Mouse (Mus musculus) heart, postnatal 25 days (tissue): ENCODE measurements at regions not wholly inside any gene's neighbourhood (a gene's known extent, or its start where the extent isn't known, plus 50 kb on each side); places are given as distances from the start of the nearest gene placed in this dataset.
A peak's percentile ranks its signal among the peaks of the same experiment; 100 is the strongest.
"Not testable (repeated sequence)": the region's sequence is repeated elsewhere in the genome, so short reads cannot be mapped to it uniquely, and the experiment has no call there.

Experiments used
- DNase-seq: peaks from one replicate; pipeline ENCODE4 v3.0.0; 2022; ENCODE audit warnings: low spot score
- intact Hi-C: fragments of 180-260 bp; cut with DNase I; formaldehyde crosslinking; loops from one replicate; pipeline ENCODE4 v1.15.1; 2025

DNA sequence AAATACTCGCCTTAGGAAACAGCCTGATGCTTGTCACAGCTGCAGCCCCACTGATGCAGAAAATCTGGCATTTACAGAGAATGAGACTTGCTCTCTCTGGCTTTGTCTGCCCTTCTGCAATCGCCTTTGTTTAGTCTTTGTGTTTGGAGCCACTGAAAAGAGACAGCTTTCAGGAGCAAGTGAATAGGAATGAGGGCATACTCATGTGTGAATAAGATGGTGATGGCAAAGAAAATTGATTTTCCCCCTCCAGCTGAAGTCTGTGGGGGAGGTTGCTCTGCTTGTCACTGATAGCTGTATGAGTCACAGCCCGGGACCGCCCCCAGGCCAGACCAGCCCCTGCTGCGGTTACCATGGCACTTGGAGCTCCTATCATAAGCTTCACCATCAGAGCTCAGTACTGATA lies 485.5 kb upstream of the Gulo start:
- peak; percentile 45 for DNase-seq
- intact Hi-C loops = no loop called here

DNA sequence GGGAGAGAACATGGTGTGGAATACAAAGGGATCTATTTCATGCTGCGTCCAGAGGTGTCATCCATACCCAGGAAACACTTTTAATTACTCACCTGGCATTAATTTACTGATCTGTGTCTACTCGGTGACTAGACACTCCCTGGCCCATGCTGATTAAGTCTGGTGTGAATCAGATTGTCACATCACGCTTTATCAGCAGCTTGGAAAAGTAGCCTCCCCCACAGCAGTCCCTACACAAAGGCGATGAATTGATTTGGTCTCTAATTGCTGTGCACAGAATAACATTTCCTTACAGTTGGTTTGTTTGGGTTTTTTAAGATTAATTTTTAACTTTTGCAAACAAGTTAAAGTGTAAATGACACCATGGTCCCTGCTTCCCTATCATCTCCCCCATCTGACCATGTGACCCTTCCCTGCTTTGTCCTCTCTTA lies 484.7 kb upstream of the Gulo start:
- intact Hi-C loops = no loop called here
- no peak for DNase-seq

DNA sequence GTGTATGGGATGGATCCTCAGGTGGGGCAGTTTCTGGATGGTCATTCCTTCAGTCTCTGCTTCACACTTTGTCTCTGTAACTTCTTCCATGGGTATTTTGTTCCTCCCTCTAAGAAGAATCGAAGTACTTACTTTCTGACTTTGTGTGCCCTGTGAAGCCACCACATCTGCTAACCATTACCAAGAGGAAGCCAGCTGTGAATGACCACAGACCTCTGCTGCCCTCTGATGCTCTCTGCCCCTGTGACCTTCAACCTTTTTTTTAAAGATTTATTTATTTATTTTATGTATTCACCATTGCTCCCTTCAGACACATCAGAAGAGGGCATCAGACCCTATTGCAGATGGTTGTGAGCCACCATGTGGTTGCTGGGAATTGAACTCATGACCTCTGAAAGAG lies 475.7 kb upstream of the Gulo start:
- DNase-seq, intact Hi-C loops: not testable (repeated sequence)

DNA sequence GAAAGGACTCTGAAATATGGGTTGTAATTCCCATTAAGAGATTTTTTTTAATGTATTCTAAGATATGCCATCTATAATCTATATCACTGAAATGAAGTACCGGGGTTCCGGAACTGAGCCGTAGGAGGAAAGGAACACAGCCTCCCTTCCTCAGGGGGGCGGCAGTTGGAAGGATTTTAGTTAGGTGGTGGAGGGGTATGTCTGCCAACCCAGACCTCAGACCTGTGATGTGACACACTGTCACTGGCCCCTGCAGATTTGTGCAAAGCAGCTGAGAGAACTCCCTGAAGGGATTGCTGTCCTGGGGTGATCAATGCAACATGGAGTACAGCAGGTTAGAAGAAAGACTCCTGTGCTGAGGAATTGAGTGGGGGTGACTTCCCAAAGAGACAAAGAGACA lies 470.2 kb upstream of the Gulo start:
- intact Hi-C loops = loop anchor here (10.0 kb wide), 1 partner anchor 56 kb away; no protein-coding TSS in a partner anchor
- no peak for DNase-seq

DNA sequence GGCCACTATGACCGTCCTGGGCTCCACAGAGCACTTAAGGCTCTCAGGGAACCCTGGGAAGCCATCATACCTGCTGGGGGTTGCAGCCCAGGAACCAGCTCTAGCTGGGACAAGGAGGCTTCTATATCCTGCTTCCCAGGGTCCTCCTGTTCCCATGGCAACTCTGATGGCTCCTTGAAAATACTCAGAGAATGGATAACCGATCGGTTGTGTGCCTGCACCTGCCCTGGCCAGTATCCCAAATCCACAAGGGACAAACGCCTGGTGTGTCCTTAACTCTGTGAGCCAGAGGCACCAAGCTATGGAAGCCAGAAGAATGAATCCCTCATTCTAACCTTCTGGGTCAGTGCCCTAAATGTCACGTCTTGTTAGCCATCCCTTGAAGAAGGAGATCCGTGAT lies 469.6 kb upstream of the Gulo start:
- intact Hi-C loops = loop anchor here (10.0 kb wide), 1 partner anchor 56 kb away; no protein-coding TSS in a partner anchor

DNA sequence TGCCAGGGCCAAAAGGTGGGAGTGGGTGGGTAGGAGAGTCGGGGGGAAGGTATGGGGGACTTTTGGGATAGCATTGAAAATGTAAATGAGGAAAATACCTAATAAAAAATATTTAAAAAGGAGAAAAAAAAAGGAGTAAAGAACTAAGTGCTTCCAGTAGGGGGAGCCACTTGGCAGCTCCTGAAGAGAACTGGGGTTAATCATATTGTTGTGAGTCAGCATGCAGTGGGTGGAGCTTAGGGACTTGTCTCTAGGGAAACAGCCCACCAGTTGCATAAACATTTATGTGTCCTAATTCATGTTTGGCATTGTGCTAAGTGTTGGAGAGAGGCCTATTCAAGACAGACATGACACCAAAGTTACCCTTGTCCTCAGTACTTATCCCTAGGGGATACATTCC lies 466.0 kb upstream of the Gulo start:
- no peak for DNase-seq
- intact Hi-C loops = loop anchor here (10.0 kb wide), 1 partner anchor 60 kb away; no protein-coding TSS in a partner anchor

More for the DNA sequence above, 469.6 kb upstream of the Gulo start:
- no peak for DNase-seq

DNA sequence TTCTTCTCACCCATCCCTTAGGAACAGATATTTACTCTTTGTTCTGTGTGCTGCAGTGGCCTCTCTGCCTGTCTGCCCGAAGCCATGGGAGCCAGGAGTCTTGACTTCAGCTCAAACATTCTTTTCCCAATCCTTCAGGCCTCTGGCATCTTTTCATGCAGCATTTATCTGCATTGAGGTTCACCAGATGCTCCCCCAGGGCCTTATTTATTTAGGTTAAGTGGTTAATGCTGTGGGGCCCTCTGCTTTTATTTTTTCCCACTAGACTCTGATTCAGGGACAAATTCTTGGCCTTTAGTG lies 464.2 kb upstream of the Gulo start:
- DNase-seq = no peak
- intact Hi-C loops = loop anchor here (10.0 kb wide), 1 partner anchor 62 kb away; no protein-coding TSS in a partner anchor

DNA sequence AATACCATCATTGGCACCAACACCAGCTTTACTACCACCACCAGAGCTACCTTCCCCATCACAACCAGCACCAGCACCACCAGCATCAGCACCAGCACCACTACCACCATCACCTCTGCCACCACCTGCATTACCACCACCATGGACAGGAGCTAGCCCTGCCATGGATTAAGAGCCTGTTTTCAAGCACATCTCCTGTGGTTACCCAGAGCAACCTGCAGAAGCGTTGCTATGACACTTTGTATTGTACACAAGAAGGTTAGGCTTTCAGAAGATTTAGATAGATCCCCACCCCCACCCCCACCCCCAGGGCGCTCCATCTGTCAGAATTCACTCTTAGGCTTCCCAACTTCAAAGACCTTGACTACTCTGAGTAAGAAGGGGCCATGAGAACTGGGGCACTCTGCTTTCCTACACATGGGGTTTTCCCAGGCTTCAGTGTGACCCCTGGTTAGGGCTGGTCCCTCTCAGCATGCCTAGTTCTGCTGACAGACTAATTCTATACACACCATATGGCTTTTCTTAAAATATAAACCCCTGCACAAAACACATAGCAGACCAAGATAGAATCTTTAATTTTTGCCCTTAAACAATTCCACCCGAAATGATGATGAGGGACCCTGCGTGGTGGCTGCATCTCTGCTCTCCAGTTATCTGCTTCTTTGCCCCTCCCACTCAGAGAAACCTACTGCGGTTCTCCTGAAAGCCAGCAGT lies 463.7 kb upstream of the Gulo start:
- no peak for DNase-seq
- intact Hi-C loops = loop anchor here (10.0 kb wide), 1 partner anchor 62 kb away; no protein-coding TSS in a partner anchor

DNA sequence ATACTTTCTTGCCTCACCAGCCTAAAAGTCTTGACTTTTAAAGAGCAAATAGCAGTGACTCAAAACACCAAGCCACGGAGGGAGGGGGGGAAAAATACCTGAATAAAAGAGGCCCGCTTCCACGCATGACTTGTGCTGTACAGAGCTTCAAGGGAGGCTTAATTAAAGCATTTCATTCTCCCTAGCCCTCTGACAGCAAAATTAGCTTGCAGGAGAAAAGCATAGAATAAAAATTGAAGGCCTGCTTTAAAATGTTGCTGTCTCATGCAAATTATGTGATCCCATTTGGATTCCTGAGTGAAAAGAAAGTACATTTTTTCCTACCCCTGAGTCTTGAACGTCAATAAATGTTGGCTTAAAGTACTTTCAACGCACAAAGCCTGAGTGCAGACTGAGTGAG lies 453.1 kb upstream of the Gulo start:
- intact Hi-C loops = no loop called here
- no peak for DNase-seq

DNA sequence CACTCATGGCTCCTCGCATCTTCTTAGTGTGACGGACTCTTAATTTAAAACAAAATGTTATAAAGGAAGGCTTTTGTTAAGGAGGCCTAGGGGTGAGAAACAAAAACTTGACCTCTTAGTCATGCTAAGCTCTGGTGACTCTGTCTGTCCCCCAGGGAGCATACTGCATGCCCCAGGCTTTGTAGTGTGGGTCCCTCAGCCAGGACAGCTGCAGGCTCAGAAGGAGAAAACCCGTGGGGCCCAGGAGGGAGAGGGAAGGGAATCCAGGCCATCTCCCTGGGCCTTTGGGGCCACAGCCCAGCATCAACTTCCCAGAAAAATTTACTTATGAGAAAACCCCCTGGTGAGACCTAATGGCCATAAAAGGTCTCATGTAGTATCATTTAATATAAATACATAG lies 451.8 kb upstream of the Gulo start:
- no peak for DNase-seq
- intact Hi-C loops = no loop called here

DNA sequence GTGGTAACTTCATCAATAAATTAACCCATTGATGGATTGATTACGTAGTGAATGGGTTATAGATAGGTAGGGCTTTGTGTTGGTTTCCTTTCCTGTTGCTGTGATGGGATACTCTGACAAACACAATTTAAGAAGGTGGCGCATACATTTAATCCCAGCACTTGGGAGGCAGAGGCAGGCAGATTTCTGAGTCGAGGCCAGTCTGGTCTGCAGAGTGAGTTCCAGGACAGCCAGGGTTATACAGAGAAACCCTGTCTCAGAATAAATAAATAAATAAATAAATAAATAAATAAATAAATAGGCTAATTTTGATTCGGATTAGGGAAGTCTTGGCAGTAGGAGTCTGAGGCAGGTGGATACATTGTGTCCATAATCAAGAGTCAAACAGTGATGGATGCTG lies 449.7 kb upstream of the Gulo start:
- intact Hi-C loops = no loop called here

DNA sequence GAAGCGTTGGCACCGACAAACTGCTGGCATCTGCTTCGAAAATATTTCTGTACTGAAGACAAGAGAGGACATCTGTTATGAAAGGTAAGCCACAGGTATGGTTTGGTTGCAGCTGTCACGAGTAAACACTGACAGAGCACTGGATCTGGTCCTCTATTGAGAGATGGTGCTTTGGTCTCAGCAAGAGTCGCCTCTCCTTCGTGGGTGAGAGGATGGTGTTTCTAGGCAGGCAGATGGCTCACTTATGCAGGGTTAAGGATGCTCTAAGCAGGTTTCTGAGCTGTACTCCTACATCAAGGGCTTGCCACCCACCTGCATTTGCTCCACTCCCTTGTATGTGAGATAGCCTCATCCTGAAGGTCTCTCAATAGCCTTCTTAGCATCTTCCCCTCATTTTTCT lies 448.3 kb upstream of the Gulo start:
- DNase-seq = no peak
- intact Hi-C loops = no loop called here

More for the DNA sequence above, 449.7 kb upstream of the Gulo start:
- no peak for DNase-seq

DNA sequence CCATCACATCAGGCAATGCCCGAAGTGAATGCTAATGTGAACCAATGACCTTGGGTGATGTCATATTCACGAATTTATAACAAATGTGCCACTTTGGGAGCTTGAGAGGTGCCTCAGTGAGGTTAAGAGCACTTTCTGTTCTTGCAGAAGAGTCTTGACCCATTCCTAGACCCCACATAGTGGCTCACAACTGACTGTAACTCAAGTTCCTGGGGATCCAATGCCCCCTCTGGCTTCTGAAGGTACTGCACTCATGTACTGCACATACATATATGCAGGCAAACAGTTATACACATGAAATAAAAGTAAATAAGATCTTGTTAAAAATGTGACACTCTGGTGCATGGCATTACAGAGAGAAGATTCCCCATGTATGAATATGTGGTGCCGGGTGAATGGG lies 443.8 kb upstream of the Gulo start:
- no peak for DNase-seq
- intact Hi-C loops = no loop called here

DNA sequence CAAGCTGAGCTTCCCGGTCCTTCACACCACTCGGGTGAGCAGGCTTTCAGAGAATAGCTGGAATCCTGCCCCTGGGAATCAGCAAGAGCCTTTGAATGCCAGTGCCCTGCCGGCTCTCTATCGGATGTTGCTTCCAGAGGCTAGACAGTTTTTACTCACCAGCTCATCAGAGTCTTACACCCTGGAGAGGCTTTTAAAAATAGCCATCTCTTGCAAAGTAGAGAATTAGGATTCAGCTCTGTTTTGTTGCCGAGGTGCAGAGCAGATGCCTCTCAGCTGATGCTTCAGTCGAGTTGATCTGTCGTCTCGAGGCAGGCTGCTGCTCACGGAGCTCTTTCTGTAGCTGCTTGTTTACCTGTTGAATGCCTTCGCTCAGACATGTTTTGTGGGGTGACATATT lies 441.3 kb upstream of the Gulo start:
- DNase-seq = no peak
- intact Hi-C loops = no loop called here

DNA sequence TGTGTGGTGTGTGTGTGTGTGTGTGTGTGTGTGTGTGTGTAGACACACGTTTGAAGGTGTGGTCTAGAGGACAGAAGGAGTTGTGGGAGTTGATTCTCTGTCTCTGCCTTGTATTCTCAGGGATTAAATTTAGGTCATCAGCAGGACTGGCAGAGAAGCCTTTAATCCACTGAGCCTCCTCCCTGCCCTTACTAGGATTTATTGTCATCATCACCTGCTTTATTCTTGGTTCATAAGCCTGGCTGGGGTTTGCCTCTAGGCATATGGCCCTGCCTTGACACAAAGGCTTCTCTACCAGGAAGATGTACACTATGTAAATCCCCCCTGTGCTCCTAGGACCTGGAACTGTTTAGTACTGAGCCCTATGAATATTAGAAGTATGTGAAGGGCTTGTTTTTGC lies 433.6 kb upstream of the Gulo start:
- DNase-seq = no peak
- intact Hi-C loops = no loop called here

DNA sequence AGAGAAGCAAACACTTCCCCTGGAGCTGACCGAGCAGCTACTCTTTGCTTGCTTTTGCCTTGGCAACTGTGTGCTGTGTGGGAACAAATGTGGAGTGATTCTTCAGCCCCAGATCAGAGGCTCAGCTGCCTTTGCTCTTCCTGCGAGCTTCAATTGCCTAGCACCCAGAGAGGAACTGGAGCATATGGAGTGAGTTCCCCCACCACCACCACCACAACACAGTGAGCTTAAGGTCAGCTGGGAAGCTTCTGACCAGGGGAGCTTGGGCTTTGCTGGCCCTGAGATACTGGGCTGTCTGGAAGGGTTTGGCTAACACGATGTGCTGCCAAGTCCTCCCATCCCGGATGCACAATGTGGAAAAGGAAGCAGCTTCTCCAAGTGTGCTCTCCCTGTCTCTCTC lies 432.8 kb upstream of the Gulo start:
- peak; percentile 41 for DNase-seq
- intact Hi-C loops = no loop called here

DNA sequence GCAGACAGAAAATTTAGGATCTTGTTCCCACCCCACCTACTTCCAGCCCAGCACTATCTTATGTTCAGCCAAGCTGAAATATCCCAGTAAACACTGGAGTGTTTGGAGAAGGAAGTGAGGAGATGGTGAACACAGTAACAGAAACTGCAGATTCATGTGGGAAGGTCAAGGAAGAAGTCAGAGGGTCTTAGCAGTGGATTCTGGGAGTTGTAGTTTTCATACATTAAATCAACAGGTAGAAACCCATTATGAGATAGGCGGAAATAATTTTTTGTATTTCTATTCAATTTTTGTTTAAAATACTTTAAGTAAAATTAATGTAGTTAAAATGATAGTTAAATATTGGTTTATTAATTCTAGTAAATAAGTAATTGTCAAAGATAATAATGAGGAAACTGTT lies 429.6 kb upstream of the Gulo start:
- intact Hi-C loops = no loop called here
- DNase-seq = no peak

DNA sequence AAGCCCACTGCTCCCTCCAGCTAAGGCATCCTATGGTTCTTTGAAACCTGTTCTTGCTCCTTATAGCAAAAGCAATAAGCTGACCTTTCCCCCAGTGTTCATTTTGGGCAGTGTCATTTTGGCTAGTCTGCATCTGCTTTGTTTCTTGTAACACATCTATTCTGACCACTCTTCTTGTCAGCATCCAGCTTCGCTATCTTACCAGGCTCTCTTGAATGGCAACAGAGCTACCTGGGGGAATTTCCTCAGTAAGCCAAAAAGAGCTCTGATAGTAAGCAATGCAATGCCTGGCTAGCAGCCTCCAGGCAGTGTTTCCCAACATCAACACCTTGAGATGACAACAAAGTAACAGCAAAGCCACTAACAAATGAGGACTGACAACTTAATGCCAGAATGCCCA lies 429.0 kb upstream of the Gulo start:
- intact Hi-C loops = no loop called here
- no peak for DNase-seq

DNA sequence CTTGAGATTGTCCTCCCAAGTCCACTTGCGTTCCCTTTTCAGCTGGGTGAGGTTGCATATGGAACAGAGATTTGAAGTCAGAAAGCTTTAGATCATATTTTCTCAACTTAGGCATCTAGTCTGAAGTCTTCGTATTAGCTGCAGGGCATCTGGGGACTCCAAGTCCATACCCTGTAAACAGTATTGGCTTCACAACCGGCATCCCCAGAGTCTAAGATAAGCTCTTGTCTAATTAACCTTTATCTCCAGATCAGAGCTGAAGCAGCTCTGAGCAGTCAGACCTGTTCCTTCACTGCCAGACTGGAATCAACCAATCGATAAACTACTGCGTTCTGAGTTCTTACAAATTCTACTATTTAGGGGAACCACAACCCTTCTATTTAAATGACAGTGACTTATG lies 422.6 kb upstream of the Gulo start:
- intact Hi-C loops = no loop called here
- no peak for DNase-seq

DNA sequence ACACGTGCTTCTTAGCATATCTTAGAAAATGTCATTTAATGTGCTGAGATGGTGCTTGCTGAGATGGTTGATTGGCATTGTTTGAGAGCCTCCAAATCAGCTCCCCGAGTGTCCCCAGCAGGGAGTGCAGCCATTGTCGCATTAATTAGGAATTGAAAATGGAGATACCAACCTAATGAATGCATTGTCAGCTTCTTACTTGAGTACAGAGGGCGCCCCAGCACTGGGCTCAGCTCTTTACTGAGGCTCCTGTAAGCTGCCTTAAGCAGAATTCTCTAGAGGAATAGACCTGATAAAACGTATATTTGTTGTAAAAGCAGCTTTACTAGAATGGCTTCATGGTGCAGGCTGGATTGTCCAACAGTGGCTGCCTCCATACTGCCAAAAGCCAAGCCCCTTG lies 415.1 kb upstream of the Gulo start:
- DNase-seq = no peak
- intact Hi-C loops = no loop called here
